Mouse (Mus musculus): ENCODE measurements around the gene Asb18. TPM values are rescaled to one million over a fixed set of nuclear protein-coding genes. Genes with fewer than 3 reads are reported as not detected.

The Asb18 gene
- polyA plus RNA-seq, 1 experiment from 2014 or later, result 0.09 TPM

DNA sequence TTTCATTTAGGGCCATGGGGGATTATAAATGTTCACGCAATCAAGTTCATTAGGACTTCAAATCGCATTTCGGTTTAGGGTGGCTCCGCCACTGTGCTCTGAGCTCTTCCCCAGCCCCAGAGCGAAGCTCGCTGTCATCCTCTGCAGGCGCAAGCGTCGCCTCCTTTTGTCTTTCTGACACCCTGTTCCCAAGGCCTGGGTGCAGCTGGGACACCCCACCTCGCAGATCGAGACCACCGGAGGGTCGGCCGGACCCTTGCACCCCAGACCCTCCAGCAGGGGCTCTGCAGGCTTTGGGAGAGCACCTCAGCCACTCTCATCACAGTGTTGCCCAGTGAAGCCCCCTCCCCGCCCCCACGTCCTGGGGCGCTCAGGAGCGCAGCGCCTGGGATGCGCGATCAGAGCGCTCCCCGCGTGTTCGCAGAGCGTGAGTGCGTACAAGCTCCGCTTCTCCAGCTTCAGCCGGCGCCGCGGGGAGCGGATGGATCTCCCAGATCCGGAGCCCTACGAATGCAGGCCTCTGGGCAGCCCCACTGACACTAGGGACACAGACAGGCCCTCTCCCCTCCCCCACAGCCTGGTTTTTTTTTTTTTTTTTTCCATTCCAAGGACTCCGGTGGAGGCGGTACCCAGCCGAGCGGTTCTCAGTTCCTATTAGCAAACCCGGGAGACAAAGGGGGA is 72.6 kb downstream of the Asb18 start:
- Histone ChIP-seq H3K4me1 (peaks cover 11% of the 10 kb centered on the region; the same call in 1 of the 2 replicates), H3K27me3 (peaks cover 76% of the 10 kb centered on the region), H3K27ac (no peak overlapping the region), H3K9me3 (no peaks in the 10 kb centered on the region), H3K4me2 (replicated peaks) (peak overlapping the region; percentile 61), H3K4me3 (peak overlapping the region; percentile 33), H3K9ac (no peak overlapping the region; the same call in 1 of the 2 replicates), H3K36me3 (no peaks in the 10 kb centered on the region)
- no peak for ATAC-seq (ENCODE audit: insufficient number of reproducible peaks, insufficient read depth, low FRiP score, low TSS enrichment)
- under 1% methylated on average over 40 of the region's 40 CpGs for WGBS

DNA sequence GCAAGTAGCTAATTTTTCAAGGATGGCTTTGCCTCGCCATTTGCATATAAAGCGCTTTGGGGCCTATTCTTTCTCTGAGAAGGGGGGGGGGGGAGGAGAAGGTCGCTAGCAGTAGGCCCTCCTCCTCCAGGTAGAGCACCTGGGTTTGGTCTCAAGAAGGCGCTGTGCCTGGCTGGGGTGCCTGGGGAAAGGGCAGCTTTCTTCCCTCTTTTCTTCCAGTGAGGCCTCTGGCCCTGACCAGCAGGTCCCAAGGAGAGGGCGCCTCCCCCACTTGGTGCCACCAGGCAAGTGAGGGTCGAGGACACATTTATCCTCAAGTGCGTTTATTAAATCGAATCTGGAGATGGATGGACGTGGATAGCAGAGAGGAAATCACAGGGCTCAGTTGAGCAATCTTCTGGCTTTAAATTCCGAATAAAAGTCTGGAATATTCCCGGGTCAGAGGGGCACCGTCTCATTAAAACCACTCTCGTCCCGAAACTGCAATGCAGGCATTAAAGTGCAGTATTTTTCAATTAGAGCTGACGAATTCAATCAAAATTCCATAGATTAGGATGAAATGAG is 73.4 kb downstream of the Asb18 start:
- Histone ChIP-seq H3K27me3 (peaks cover 81% of the 10 kb centered on the region), H3K9ac (no peak overlapping the region), H3K4me2 (replicated peaks) (no peak overlapping the region), H3K9me3 (no peaks in the 10 kb centered on the region), H3K4me3 (no peak overlapping the region), H3K27ac (no peak overlapping the region), H3K4me1 (peaks cover 12% of the 10 kb centered on the region; the same call in 1 of the 2 replicates), H3K36me3 (no peaks in the 10 kb centered on the region)
- WGBS, result 8% methylated on average over 15 of the region's 15 CpGs
- no peak for ATAC-seq (ENCODE audit: insufficient number of reproducible peaks, insufficient read depth, low FRiP score, low TSS enrichment)

DNA sequence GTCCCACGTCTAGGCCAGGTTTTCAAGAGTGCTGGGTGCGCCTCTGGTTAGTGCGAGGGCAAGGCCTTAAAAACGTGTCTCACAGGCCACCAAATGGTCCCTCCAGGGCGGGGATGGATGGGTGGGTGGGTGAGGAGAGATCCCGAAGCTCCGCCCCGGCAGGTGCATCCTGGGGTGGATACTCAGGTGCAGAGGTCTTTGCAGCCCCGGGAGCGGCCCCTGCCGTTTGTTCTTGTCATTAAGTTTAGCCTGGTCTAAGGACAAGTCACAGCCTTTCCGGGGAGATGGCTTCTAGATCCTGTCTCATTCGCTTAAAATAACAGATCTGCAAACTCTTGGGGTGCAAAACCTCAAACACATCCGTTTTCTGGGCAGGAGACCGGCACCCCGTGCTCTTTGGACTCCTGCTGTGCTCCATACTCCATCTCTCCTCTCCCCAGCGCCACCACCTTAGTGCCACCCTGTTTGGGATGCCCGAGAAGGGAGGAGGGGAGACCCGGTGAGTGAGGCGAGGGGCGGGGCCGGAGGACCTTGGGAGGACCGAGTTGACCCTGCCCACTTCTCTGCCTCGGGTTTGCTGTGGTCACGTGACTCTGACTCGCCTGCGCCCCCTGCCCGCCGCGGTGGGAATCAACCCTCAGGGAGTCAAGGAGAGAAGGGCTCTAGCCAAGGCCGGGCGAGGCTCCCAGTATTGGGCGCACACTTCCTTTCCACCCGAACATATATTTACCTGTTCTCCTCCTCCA is 74.3 kb downstream of the Asb18 start:
- Histone ChIP-seq H3K36me3 (no peaks in the 10 kb centered on the region), H3K9ac (no peak overlapping the region), H3K4me2 (replicated peaks) (peak overlapping the region; percentile 27), H3K4me3 (0 out of 2 replicates have a peak overlapping the region, but pooled peaks have one; percentile 12), H3K9me3 (no peaks in the 10 kb centered on the region), H3K27ac (no peak overlapping the region), H3K27me3 (peaks cover 85% of the 10 kb centered on the region), H3K4me1 (peaks cover 20% of the 10 kb centered on the region; the same call in 1 of the 2 replicates)
- no peak for ATAC-seq (ENCODE audit: insufficient number of reproducible peaks, insufficient read depth, low FRiP score, low TSS enrichment)
- 3% methylated on average over 34 of the region's 34 CpGs for WGBS

DNA sequence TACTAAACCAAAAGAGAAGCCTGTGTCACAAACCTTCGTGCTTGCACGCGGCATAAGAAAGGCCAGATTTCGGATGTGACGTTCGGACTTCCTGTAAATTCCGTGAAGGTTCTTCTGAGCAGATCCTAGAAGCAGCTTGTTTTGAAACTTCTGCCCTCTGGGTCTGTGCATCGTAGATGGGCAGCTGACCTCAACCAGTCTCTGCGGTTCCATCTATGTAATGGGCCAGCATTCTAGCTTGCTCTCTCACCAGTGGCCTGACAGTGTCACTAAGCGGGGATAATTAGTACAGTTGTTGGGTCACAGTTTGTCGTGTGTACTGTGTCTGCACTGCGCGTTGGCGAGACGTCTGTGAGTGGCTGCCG is 74.9 kb downstream of the Asb18 start:
- WGBS, result 21% methylated on average over 16 of the region's 16 CpGs
- Histone ChIP-seq H3K4me3 (no peak overlapping the region), H3K27me3 (peaks cover 82% of the 10 kb centered on the region), H3K9ac (no peak overlapping the region), H3K9me3 (no peaks in the 10 kb centered on the region), H3K36me3 (no peaks in the 10 kb centered on the region), H3K4me2 (replicated peaks) (no peak overlapping the region), H3K4me1 (peaks cover 20% of the 10 kb centered on the region; the same call in 1 of the 2 replicates), H3K27ac (no peak overlapping the region)
- ATAC-seq (ENCODE audit: insufficient number of reproducible peaks, insufficient read depth, low FRiP score, low TSS enrichment), result no peak

DNA sequence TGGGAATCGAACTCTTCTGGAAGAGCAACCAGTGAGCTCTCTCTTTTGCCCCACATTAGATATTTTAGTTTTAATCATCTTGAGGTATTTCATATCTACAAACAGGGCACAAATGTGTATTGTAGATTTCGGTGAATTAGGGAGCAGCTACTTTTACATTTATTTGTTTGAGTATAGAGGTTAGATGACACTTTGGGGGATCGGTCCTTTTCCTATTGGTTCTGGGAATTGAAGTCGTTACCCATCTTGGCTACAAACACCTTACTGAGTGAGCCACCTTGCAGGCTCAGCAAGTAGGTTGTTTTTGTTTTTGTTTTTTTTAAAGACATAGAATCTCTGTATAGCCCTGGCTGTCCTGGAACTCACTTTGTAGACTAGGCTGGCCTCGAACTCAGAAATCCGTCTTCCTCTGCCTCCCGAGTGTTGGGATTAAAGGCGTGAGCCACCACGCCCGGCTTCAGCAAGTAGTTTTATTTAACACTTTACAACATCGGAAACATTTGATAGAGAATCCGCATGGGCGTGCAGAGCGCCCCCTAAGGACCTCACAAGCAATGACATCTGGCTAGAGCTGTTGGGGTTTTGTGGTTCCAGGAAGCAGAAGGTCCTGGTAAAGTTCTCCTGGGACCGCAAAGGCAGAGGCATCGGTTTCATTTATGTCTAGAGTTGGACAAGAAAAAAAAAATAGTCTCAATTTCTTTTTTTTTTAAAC is 75.4 kb downstream of the Asb18 start:
- no peak overlapping the region for H3K4me2 ChIP-seq (replicated peaks)
- H3K4me3 ChIP-seq, result no peak overlapping the region
- H3K27me3 ChIP-seq, result peaks cover 81% of the 10 kb centered on the region
- no peaks in the 10 kb centered on the region for H3K9me3 ChIP-seq
- H3K4me1 ChIP-seq, result peaks cover 22% of the 10 kb centered on the region; the same call in 1 of the 2 replicates
- ATAC-seq (ENCODE audit: insufficient number of reproducible peaks, insufficient read depth, low FRiP score, low TSS enrichment), result no peak
- 21% methylated on average over 16 of the region's 16 CpGs for WGBS
- H3K27ac ChIP-seq, result no peak overlapping the region
- no peaks in the 10 kb centered on the region for H3K36me3 ChIP-seq
- H3K9ac ChIP-seq, result no peak overlapping the region

DNA sequence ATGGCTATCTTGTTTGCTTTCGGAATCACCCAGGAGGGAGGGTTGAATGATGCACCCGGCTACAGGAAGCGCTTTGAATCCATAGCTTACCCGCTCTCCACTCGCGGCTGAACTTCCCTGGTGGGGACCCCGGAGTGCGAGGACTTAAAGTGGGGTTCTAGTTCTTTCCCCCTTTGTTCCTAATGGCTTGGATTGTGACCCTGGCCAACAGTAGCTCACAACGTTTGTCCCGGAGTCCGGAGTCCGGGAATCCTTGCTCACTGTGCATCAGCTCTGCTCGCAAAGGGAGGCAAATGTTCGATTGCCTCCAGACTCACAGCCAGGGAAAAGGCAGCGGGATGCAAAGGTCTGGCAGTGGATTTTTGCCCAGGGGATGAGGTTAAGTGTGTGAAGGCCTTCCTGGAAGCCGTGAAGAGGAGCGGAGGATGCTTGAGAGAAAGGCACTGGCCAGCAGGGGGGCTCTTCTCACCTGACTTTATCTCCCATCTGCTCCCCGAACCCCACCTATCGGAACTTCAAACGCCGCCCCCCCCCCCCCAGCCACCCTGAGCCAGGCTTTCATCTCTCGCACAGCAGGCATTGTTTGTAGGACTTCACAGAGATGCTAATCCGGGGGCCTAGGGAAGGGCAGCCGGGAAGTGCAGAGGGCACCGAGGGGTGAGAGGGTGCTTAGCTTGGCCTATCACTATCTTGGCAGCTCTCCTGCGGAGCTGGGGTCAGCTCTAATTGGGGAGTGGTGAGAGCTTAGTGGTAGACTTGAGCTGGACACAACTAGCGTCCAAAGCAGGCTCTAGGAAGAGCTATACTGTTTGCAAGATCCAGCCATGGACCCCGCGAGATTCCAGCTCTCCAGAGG is 78.7 kb downstream of the Asb18 start:
- no peaks in the 10 kb centered on the region for H3K36me3 ChIP-seq
- peak overlapping the region; percentile 15; the same call in 1 of the 2 replicates for H3K4me2 ChIP-seq (replicated peaks)
- no peak for ATAC-seq (ENCODE audit: insufficient number of reproducible peaks, insufficient read depth, low FRiP score, low TSS enrichment)
- no peak overlapping the region; the same call in 1 of the 2 replicates for H3K9ac ChIP-seq
- peaks cover 25% of the 10 kb centered on the region for H3K4me1 ChIP-seq
- no peak overlapping the region for H3K27ac ChIP-seq
- no peaks in the 10 kb centered on the region for H3K9me3 ChIP-seq
- no peak overlapping the region for H3K4me3 ChIP-seq
- H3K27me3 ChIP-seq, result peaks cover 84% of the 10 kb centered on the region
- WGBS, result 1% methylated on average over 29 of the region's 29 CpGs

DNA sequence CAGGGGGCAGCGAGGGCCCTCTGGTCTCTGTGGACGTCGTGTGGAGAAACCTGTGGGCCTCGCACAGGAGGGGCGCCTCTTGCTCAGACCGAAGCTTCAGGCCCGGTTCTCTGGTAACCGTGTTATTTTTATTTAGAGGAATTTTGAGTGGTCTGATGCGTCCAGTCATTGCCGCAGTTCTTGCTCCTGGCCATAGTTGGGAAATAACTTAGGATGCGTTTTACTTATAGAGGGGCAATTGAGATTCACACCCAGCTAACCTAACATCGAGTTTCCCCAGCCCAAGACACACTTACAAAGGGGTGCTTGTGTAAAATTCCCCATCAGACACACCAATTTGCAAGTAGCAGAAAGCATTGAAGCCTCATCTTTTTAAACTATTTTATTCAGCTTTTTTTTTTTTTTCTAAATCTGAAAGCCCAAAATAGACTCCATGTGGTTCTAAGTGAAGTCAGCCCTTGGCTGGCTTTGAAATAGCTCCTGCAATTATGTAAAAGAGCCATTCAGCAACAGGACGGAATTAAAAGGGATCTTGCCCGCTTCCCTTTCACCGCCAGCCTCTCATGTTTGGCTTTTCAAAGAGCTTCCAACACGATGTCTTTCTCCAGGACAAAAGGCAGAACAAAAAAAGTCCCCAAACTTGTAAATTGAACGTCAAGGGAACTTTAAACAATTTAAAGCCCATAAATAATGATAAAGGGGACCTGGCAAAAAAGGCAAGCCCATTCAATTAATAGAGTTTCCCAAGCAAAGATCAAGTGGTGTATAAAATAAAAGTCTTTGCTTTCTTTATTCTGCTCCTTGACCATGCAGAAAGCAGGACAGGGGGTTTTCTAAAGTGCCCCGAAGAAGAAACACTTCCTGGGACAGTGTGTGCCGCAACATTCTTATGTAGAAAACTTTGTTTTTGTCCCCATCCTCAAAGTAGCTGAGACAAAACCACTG is 79.9 kb downstream of the Asb18 start:
- Histone ChIP-seq H3K4me1 (peaks cover 31% of the 10 kb centered on the region), H3K4me3 (no peak overlapping the region), H3K36me3 (no peaks in the 10 kb centered on the region), H3K27me3 (peaks cover 86% of the 10 kb centered on the region), H3K4me2 (replicated peaks) (no peak overlapping the region), H3K27ac (no peak overlapping the region), H3K9ac (no peak overlapping the region), H3K9me3 (no peaks in the 10 kb centered on the region)
- WGBS, result 2% methylated on average over 19 of the region's 19 CpGs
- no peak for ATAC-seq (ENCODE audit: insufficient number of reproducible peaks, insufficient read depth, low FRiP score, low TSS enrichment)

DNA sequence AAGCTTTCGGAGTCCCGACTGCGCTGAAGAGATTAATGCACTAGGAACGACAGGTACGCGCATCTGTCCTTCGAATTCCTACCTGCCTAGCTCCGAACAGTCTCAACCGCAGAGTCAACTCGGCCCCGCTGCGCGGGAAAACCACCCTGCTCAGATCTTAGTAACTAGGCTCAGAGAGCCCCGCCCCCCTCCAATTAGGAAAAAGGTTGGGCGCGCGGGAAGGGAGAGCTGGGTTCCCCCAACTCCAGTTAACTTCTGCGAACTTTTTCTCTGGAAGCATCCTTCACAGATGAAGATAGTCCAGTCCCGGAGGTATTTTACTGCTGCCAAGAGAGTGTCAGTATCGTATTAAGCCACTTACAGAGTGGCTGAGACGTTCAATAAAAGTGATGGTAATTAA is 80.7 kb downstream of the Asb18 start:
- Histone ChIP-seq H3K4me1 (peaks cover 35% of the 10 kb centered on the region), H3K27ac (no peak overlapping the region), H3K27me3 (peaks cover 87% of the 10 kb centered on the region), H3K4me2 (replicated peaks) (no peak overlapping the region), H3K9me3 (no peaks in the 10 kb centered on the region), H3K4me3 (no peak overlapping the region), H3K9ac (no peak overlapping the region), H3K36me3 (no peaks in the 10 kb centered on the region)
- no peak for ATAC-seq (ENCODE audit: insufficient number of reproducible peaks, insufficient read depth, low FRiP score, low TSS enrichment)
- WGBS, result under 1% methylated on average over 21 of the region's 21 CpGs

DNA sequence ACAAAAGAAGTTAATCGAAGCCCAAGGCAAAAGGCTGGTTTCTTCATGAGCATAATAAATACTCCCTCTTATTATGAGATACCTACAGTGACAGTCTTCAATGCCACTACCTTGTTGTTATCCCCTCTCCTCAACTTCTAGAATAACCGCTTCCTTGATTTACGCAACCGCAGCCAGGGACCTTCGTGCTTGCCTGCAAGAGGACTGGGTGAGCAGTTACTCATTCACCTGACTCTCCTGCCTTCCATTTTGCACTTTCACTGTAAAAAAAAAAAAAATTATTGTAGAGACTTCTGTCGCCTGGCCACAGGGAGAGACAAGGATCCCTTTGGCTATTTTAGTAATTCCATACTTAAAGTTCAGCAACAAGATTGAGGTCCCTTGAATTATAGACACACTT is 81.4 kb downstream of the Asb18 start:
- Histone ChIP-seq H3K9me3 (no peaks in the 10 kb centered on the region), H3K4me2 (replicated peaks) (no peak overlapping the region), H3K36me3 (no peaks in the 10 kb centered on the region), H3K27me3 (peaks cover 88% of the 10 kb centered on the region), H3K4me3 (no peak overlapping the region), H3K4me1 (peaks cover 38% of the 10 kb centered on the region), H3K9ac (no peak overlapping the region), H3K27ac (no peak overlapping the region)
- no peak for ATAC-seq (ENCODE audit: insufficient number of reproducible peaks, insufficient read depth, low FRiP score, low TSS enrichment)
- WGBS, result 4% methylated on average over 6 of the region's 6 CpGs

DNA sequence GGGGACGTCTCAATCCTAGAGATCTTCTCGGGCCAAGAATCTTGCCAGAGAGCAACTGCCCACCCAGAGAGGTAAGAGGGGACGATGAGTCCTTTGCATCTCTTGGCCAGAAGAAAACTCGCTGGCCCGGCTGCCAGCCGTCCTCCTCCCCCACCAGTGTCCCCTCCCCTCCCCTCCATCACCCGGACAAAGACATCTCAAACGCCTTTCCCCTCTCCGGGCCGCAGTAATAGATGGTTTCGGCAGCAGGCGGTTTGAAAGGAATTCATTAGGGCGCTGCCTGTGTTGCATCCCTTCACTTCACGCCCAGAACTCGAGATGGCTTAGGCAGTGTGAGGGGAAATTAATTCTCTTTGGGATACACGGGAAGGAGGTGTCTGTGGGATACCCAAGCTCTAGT is 81.8 kb downstream of the Asb18 start:
- no peak for ATAC-seq (ENCODE audit: insufficient number of reproducible peaks, insufficient read depth, low FRiP score, low TSS enrichment)
- Histone ChIP-seq H3K9me3 (no peaks in the 10 kb centered on the region), H3K27me3 (peaks cover 88% of the 10 kb centered on the region), H3K9ac (no peak overlapping the region), H3K4me2 (replicated peaks) (0 out of 2 replicates have a peak overlapping the region, but pooled peaks have one; percentile 11), H3K36me3 (no peaks in the 10 kb centered on the region), H3K4me3 (no peak overlapping the region), H3K4me1 (peaks cover 39% of the 10 kb centered on the region), H3K27ac (no peak overlapping the region)
- WGBS, result under 1% methylated on average over 16 of the region's 16 CpGs

Measured in embryonic facial prominence, embryonic 12.5 days (tissue).